Mouse (Mus musculus) left cerebral cortex, postnatal 4 days (tissue): Measurements from ENCODE around the gene Gucy2g. TPM values are rescaled to one million over a fixed set of nuclear protein-coding genes. Genes with fewer than 3 reads are reported as not detected.
"Not testable (repeated sequence)": the region's sequence is repeated elsewhere in the genome, so short reads cannot be mapped to it uniquely, and the experiment has no call there.

Experiments
- DNase-seq: peaks from one replicate; pipeline ENCODE4 v3.0.0-alpha.2; 2022
- intact Hi-C: fragments of 180-260 bp; cut with DNase I; formaldehyde crosslinking; loops from one replicate; pipeline ENCODE4 v1.15.1; 2025
- microRNA-seq: library from miRNA; unstranded; fragments of <30 nt; microRNA quantifications from one replicate; pipeline ENCODE4 v1.2.0, GENCODE M21; 2022
- total RNA-seq, 2 experiments: library from RNA; stranded (reverse); gene quantifications; 2 replicates each; pipeline ENCODE4 v1.2.3; 2021

Gene Gucy2g
- total RNA-seq, 2 experiments from 2014 or later: 0.80 to 0.83 TPM

- DNase-seq: no peak
- intact Hi-C loops: no loop called here
These were observed 73.3 kb downstream of the Gucy2g start for GRCm38 (mm10) chr19:55167741-55168140.

DNA sequence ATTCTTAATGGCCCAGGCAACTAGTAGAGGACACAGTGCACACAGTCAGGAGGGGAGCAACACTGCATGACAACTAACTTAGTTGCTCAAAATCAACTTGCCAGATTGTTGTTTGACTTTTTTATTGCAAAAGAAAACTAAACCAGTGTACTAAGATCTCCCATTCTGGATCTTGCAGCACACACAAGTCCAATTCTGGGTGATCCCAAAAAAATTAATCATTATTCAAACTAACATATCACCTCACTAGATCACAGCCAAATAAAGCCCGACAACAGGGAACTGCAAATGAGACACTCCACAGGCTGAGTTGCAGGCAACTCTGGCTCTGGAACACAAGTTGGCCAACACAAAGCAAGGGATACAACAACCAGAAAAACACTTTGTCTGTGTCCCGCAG lies 74.3 kb downstream of the Gucy2g start:
- intact Hi-C loops: no loop called here

GRCm38 (mm10) chr19:55165954-55166353 lies 75.1 kb downstream of the Gucy2g start:
- intact Hi-C loops: no loop called here
- no peak for DNase-seq

More for the DNA sequence above, 74.3 kb downstream of the Gucy2g start:
- no peak for DNase-seq

GRCm38 (mm10) chr19:55165183-55165865 lies 75.7 kb downstream of the Gucy2g start:
- DNase-seq: no peak
- intact Hi-C loops: no loop called here

GRCm38 (mm10) chr19:55164162-55164561 lies 76.9 kb downstream of the Gucy2g start:
- intact Hi-C loops: no loop called here
- DNase-seq: no peak

DNA sequence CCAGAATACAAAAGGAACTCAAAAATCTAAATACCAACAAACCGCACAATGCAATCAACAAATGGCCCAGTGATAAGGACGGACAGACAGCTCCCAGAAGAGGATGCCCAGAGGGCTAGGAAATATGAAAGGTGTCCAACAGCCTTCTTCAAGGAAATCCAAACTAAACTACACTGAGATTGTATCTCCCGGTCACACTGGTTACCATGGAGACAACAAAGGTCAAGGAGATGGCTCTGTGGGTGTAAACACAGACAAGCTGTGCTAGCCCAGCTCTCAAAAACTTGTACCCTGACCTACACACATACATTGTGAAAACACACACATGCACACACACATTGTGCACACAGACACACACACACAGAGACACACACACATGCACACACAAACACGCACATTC lies 78.8 kb downstream of the Gucy2g start:
- DNase-seq: no peak
- intact Hi-C loops: no loop called here

DNA sequence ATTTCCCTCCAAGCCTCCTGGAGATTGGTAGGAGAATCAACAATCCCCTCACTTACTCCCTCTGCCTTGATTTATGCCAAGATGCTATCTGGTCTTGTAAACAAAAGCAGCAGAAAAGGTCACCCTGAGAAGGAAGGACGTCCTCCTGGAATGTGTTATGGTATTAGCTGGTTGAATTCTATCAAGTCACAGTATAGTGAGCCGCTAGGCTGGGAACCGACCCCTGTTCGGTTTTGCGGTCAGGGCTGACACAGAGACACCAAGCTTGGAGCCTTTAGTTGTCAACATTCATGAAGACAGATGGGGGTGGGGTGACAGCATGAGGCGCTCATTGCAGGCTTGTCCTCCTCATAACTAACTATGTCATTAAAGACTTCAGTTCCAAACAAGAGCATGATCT lies 81.2 kb downstream of the Gucy2g start:
- DNase-seq: no peak
- intact Hi-C loops: no loop called here

- intact Hi-C loops: no loop called here
These were observed 82.4 kb downstream of the Gucy2g start for GRCm38 (mm10) chr19:55158606-55159005.

DNA sequence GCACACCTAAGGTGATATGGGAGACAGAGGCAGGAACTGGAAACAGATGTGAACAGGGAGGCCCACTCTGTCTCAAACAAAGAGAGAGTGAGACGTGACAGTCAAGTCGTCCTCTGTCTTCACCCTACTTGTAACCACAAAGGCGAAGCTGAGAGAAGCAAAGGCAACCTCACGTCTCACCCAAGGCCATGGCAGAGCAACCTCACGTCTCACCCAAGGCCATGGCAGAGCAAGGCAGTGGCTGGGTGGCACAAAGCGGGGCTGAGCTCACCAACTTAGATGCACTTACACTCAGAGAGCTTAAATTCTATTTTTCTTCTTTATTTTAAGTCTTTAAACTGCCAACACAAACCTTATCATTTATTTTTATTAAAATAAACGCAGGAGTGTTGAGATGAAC lies 84.0 kb downstream of the Gucy2g start:
- intact Hi-C loops: no loop called here
- DNase-seq: no peak

More at GRCm38 (mm10) chr19:55158606-55159005, 82.4 kb downstream of the Gucy2g start:
- DNase-seq: no peak

DNA sequence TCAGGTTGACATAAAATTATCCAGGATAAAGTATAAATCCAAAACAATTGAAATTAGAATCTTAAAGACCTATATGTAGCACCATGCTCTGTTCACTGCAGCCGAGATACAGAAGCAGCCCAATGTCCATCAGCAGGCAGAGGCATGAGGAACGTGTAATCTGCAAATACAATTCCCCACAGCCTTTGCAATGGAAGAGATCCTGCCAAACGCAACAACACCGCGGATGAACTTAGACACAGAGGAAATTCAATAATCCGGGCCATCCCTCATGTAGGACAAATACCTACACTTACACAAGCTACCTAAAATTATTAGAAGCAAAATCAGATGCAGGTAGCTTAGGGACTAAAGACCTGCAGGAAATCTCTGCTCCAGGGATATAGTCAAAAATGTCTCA lies 88.1 kb downstream of the Gucy2g start:
- intact Hi-C loops: no loop called here
- DNase-seq: no peak

DNA sequence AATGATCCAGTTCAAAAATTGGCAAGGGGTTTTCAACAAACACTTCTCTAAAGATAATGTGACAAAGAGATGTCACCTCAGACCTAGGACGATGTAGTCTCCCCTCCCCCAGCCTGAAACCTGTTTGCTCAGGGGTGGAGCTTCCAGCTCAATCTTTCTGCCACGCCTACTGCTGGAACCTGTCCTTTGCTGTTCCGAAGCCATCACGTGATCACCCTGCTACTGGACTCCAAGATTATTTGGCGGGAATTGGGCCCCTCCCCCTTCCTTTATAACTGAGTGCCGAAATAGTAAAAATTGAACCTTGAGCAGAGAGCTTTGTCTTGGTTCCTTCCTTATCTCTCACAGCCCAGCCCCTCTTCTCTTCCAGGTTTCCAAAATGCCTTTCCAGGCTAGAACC lies 88.8 kb downstream of the Gucy2g start:
- intact Hi-C loops, DNase-seq: not testable (repeated sequence)

- no peak for DNase-seq
- intact Hi-C loops: no loop called here
These were observed 91.4 kb downstream of the Gucy2g start for GRCm38 (mm10) chr19:55149646-55150045.

- intact Hi-C loops: no loop called here
- no peak for DNase-seq
These were observed 92.9 kb downstream of the Gucy2g start for GRCm38 (mm10) chr19:55148109-55148508.

Small RNA genes within 50 kb of the gene (microRNA-seq; reads per million reads assigned to microRNA genes)
- 1.8 reads per million for gene Mir6715

Other genes with a start within 250 kb of the Gucy2g start
- 10 to 100 TPM; 47.3 to 47.5 TPM for gene Gpam, start 114.0 kb downstream of the Gucy2g start, total RNA-seq
- not detected for gene Tectb, start 60.5 kb downstream of the Gucy2g start, total RNA-seq
- gene Acsl5, start 10.7 kb upstream of the Gucy2g start, total RNA-seq: 10 to 100 TPM; 25.2 to 27.3 TPM
- gene Zdhhc6, start 74.8 kb upstream of the Gucy2g start, total RNA-seq: 10 to 100 TPM; 27.7 to 30.7 TPM
- gene Vti1a, start 75.1 kb upstream of the Gucy2g start, total RNA-seq: 10 to 100 TPM; 49.6 to 50.2 TPM